Mouse (Mus musculus) lung, postnatal 25 days (tissue): ENCODE measurements at regions not wholly inside any gene's neighbourhood (a gene's known extent, or its start where the extent isn't known, plus 50 kb on each side); places are given as distances from the start of the nearest gene placed in this dataset.

ENCODE experiments used
- DNase-seq: peaks from one replicate; pipeline ENCODE4 v3.0.0; 2022; ENCODE audit warnings: low spot score

DNA sequence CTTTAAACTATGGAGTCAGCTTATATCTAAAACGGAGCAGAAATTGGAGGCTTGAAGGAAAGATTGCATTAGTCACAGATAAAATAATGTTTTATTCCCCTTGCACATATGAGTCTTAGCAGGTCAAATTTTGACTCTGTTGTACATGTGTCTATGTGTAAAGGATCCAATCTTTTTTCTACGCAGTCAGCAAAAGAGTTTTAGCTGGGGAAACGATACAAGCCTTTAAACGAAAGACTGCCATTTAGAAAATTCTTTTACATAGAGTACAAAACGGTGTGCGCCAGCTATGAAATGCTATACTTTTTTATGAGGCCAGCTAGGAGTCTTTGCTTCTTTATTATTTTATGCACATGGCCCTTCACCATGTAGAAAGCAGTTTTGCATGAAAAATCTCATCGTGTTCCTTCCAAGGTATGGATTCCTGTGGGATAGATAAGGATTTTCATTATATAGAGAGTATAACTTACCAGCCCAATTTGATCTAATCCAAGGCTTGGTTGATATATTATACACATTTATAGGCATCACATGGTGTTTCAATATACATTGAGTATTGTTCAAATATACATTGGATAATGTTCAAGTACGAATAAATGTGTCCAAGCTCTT is 116.0 kb upstream of the Thumpd2 start:
- no peak for DNase-seq

DNA sequence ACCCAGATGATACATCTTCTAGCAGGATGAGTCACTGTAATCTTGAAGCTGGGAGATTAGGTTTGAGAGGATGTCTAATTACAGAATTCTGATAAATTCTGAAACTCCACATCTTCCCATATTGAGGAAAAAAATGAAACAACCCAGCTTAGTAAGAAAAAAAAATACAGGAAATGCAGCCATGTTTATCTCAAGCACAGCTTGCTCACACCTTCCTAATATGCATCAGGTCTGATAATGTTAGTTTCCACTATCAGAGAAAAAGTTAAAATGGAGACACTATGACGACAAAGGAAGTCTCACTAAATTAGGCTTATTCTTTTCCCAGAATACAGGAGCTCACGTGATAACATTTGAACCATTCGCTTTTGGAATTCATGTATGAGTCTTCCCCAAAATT is 111.4 kb upstream of the Thumpd2 start:
- no peak for DNase-seq

DNA sequence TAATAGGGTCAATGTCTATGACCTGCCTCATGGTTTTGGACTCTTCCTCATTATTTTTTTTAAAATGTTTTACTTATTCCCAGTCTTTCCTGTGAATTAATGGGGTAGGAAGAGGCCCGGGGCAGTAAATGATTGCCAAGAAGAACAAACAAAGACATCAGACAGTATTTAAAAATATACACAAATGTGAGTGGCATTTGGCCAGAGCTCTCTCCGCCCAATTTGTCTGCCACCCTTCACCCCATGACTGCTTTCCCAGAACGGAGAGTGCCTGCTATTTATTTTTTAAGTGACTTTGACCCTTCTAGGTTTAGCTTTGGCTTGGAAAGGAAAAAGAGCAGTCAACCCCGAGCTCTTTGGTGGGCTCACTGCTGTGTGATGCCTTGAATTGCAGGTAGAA is 111.0 kb upstream of the Thumpd2 start:
- no peak for DNase-seq

DNA sequence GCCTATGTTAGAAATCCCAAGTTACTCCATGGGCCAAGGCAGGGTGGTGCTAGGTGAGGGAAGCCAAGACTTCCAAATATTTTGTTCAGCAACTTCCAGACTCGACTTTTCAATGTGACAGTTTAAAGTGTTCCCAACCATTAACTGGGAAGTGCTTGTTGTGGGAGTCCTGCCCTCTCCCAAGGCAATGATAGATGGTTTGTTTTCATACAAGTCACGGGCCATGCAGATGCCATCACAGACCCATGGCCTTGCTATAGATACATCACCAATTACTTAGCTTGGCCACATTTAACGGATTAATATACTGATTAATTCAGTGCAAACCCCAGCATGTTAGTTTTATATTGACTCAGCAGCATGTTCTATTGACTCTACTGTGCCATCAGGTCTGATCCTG is 108.1 kb upstream of the Thumpd2 start:
- no peak for DNase-seq

DNA sequence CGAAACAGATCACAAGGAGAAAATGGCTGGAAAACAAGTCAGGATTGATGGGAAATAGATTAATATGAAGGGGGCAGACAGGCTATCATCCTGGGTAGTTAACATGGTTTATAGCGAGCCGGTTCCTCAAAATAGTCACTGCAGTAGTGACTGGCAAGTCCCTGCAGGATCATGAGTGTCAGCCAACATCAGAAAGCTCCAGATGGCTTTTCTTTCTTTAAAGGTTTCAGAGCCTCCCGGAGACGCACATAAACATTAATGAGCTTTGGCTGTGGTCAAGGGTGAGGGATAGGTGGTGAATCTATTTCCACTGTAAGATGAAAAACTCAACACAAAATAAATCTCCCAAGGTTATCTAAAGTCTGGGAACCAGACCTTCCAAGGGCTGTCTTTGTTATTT is 104.2 kb upstream of the Thumpd2 start:
- DNase-seq: no peak

DNA sequence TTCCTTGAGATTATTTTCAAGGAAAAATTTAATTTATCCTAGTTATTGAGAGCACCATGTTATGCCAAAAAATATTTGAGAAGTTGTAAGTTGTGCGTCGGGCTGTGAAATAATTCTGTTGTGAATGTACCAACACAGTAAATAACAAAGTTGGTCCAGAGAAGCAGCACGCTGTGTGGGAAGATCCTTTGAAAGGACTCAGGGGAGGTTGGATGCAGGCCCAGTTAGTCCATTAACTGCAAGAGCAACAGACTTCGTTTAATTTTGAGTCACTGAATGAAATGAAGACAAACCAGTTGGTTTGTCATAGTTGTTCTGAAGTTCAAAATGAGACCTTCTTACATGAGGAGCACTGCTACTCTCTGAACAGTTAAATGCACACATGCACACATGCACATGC is 85.8 kb upstream of the Thumpd2 start:
- no peak for DNase-seq

DNA sequence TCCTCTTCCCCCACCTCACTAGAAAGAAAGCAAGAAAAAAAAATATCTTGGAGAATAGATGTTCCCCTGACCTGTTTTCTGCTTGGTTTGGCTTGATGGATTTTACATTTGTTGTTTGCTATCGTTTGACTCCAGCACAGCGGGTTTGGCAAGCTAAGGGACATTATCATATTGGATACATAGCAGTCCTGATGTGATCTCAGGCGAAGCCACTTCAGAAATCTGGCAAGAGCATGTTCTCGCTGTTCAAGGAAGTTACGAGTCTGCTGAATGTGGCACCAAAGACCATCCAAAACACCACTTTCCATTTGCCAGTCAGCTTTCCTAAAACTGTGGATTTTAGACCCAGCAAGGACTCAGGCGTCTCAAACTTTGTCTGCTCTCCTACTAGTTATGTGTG is 69.8 kb upstream of the Thumpd2 start:
- no peak for DNase-seq

DNA sequence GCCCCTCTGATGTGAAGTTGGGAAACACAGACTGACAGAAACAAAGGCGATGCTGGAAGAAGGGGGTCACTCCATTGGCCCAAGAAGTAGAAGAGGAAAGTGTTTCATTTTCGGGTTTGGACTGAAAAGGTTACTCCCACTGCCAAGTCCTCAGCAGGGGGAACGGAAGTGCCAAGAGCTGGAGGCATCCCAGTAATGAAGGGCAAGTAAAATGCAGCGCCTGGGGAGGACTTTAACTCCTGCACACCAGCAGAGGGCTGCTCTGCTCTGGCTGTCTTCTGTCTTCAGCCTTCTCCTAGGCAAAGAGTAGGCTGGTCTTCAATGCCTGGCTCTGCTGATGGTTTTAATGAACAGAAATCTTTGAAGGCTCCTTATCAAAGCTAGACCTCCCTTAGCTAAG is 68.3 kb upstream of the Thumpd2 start:
- DNase-seq: no peak
